Mouse (Mus musculus) liver, adult 2 months (tissue): Measurements from ENCODE around the gene Clip4. TPM values are rescaled to one million over a fixed set of nuclear protein-coding genes. Genes with fewer than 3 reads are reported as not detected.
A peak's percentile ranks its signal among the peaks of the same experiment; 100 is the strongest.

Experiments used
- DNase-seq: peaks from one replicate; pipeline ENCODE4 v3.0.0-alpha.2; 2011; ENCODE audit warnings: low read depth, low spot score; ENCODE audit errors: extremely low read depth
- H3K27ac ChIP-seq: fragments of 200-500 bp; replicated peaks from 2 replicates; pipeline ENCODE4 v1.5.1; 2012; ENCODE audit warnings: low read depth, mild to moderate bottlenecking, control low read depth, inconsistent platforms, low read length; ENCODE audit not compliant: insufficient read depth
- H3K27me3 ChIP-seq: fragments of 200-500 bp; 2 replicates; pipeline ENCODE4 v1.6.1; 2012; ENCODE audit warnings: mild to moderate bottlenecking, moderate library complexity, low read length, inconsistent platforms; ENCODE audit not compliant: control insufficient read depth, insufficient read depth
- H3K36me3 ChIP-seq: fragments of 200-500 bp; 2 replicates; pipeline ENCODE4 v1.6.1; 2012; ENCODE audit warnings: low read length, inconsistent platforms; ENCODE audit not compliant: control insufficient read depth, insufficient read depth
- H3K4me1 ChIP-seq: fragments of 200-500 bp; 2 replicates; pipeline ENCODE4 v1.6.1; 2011; ENCODE audit warnings: low read length; ENCODE audit not compliant: control insufficient read depth, insufficient read depth
- H3K4me3 ChIP-seq: fragments of 200-500 bp; 2 replicates; pipeline ENCODE4 v1.5.1; 2011; ENCODE audit warnings: low read depth, mild to moderate bottlenecking, control low read depth, low read length, moderate library complexity; ENCODE audit not compliant: insufficient read depth
- H3K79me2 ChIP-seq: fragments of 200-500 bp; 2 replicates; pipeline ENCODE4 v1.6.1; 2012; ENCODE audit warnings: inconsistent platforms, mild to moderate bottlenecking, low read length, moderate library complexity; ENCODE audit not compliant: control insufficient read depth, insufficient read depth
- H3K9ac ChIP-seq: fragments of 200-500 bp; 2 replicates; pipeline ENCODE4 v1.6.1; 2012; ENCODE audit warnings: low read depth, mild to moderate bottlenecking, control low read depth, inconsistent platforms, low read length
- CTCF ChIP-seq: fragments of 200-500 bp; IDR thresholded peaks from 2 replicates; pipeline ENCODE4 v1.5.1; 2011; ENCODE audit warnings: low read depth, low read length, control low read depth
- POLR2A ChIP-seq: fragments of 200-500 bp; IDR thresholded peaks from 2 replicates; pipeline ENCODE4 v1.6.1; 2011; ENCODE audit warnings: low read length, control low read depth; ENCODE audit not compliant: insufficient read depth; ENCODE audit errors: extremely low read depth
- WGBS: fragments of 180-500 bp; shearing (Covaris S2); methylation state at CpG from one replicate; pipeline ENCODE4 v1.1.7; 2018; 5-methylcytosine and 5-hydroxymethylcytosine counted together
- polyA plus RNA-seq: library from polyadenylated mRNA; depleted of rRNA; stranded (reverse); fragments of >200 nt; gene quantifications from 2 replicates; pipeline ENCODE4 v1.2.3, GENCODE M21; 2012
- total RNA-seq: library from RNA; depleted of rRNA; stranded (reverse); fragments of >200 nt; gene quantifications from 2 replicates; pipeline ENCODE4 v1.2.3, GENCODE M21; 2014

Clip4 gene
- total and polyA plus RNA-seq, 2 experiments, result 0.28 to 0.31 TPM

DNA sequence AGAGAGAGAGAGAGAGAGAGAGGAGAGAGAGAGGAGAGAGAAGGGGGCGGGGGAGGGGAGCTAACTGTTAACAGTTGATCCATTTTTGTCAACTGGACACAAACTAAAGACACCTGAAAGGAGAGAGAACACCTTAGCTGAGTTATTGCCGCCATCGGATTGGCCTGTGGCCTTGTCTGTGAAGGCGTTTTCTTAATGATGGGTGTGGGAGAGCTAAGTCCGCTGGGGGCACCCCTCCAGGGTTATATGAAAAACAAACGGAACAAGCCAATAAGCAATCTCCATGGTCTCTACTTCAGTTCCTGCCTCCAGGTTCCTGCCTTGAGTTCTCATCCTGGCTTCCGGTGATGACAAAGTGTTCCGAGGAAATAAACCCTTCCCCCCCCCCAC is 102.0 kb downstream of the Clip4 start:
- 85% methylated on average over 8 of the region's 8 CpGs for WGBS
- no peaks in the 10 kb centered on the region for H3K79me2 ChIP-seq
- no peak for DNase-seq

DNA sequence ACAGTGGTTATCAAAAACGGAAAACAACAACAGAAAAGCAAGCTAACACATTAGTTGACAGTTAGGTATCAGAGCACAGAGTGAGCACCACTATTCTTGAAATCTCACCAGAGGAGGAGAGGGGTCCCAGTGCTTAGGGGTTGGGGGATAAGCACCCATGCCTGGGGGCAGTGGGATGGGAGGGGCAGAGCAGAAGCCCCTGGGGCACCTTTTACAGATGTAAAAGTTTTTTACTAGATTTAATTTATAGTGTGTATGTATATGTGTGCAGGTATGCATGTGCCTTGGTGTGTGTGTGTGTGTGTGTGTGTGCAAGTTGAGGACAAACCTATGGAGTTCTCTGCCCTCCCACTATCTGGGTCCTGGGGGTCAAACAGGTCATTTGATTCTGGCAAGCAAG is 102.4 kb downstream of the Clip4 start:
- H3K27me3 ChIP-seq, result peaks cover 8% of the 10 kb centered on the region
- no peaks in the 10 kb centered on the region for H3K79me2 ChIP-seq
- WGBS, result 59% methylated on average over 1 of the region's 1 CpGs
- H3K36me3 ChIP-seq, result no peaks in the 10 kb centered on the region
- no peaks in the 10 kb centered on the region for H3K4me1 ChIP-seq
- H3K9ac ChIP-seq, result no peak overlapping the region
- no peak for DNase-seq
- no peak overlapping the region for H3K27ac ChIP-seq
- H3K4me3 ChIP-seq, result no peak overlapping the region
- no peak for TF ChIP-seq CTCF
- no peak for TF ChIP-seq POLR2A

More for the DNA sequence above, 102.0 kb downstream of the Clip4 start:
- Histone ChIP-seq H3K4me1 (no peaks in the 10 kb centered on the region), H3K9ac (no peak overlapping the region), H3K4me3 (no peak overlapping the region), H3K27me3 (peaks cover 8% of the 10 kb centered on the region), H3K36me3 (no peaks in the 10 kb centered on the region), H3K27ac (no peak overlapping the region)
- TF ChIP-seq CTCF (no peak), POLR2A (no peak)

DNA sequence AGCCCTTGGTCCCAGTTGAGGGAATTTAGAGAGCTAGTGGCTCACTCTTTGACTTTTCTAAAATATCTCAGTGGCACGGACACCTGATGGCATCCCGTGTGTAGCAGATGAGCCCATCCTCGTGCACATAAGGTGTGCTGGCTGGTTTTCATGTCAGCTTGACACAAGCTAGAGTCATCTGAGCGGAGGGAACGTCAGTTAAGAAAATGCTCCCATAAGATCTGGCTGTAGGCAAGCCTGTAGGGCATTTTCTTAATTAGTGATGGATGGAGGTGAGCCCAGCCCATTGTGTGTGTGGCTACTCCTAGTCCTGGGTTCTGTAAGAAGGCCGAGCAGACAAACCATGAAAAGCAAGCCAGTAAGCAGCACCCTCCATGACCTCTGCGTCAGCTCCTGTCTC is 103.7 kb downstream of the Clip4 start:
- no peaks in the 10 kb centered on the region for H3K79me2 ChIP-seq
- DNase-seq, result no peak
- peaks cover 8% of the 10 kb centered on the region for H3K27me3 ChIP-seq
- no peak for TF ChIP-seq POLR2A
- no peak for TF ChIP-seq CTCF
- no peaks in the 10 kb centered on the region for H3K36me3 ChIP-seq
- 88% methylated on average over 7 of the region's 7 CpGs for WGBS
- no peaks in the 10 kb centered on the region for H3K4me1 ChIP-seq
- no peak overlapping the region for H3K9ac ChIP-seq
- H3K27ac ChIP-seq, result no peak overlapping the region
- no peak overlapping the region for H3K4me3 ChIP-seq

DNA sequence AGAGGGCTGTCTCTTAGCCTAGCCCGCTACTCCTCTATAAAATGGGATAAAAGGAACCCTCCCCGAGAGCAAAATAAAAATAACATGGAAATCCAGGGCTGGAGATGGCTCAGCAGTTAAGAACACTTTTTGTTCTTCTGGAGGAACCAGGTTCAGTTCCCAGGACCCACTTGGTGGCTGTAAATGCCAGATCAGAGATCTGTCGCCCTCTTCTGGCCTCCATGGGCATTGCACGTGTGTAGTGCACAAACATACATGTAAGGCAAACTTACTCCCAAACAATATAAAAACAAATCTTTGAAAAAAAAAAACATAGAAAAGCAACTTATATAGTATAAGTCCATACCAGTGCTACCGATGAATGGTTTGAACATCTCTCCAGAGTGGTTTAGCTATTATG is 104.7 kb downstream of the Clip4 start:
- Histone ChIP-seq H3K4me1 (no peaks in the 10 kb centered on the region), H3K4me3 (no peak overlapping the region), H3K9ac (no peak overlapping the region), H3K27ac (no peak overlapping the region), H3K36me3 (no peaks in the 10 kb centered on the region), H3K79me2 (no peaks in the 10 kb centered on the region), H3K27me3 (peaks cover 8% of the 10 kb centered on the region)
- WGBS, result 64% methylated on average over 5 of the region's 5 CpGs
- peak; percentile 29 for DNase-seq
- TF ChIP-seq CTCF, result peak; percentile 73
- TF ChIP-seq POLR2A, result no peak

DNA sequence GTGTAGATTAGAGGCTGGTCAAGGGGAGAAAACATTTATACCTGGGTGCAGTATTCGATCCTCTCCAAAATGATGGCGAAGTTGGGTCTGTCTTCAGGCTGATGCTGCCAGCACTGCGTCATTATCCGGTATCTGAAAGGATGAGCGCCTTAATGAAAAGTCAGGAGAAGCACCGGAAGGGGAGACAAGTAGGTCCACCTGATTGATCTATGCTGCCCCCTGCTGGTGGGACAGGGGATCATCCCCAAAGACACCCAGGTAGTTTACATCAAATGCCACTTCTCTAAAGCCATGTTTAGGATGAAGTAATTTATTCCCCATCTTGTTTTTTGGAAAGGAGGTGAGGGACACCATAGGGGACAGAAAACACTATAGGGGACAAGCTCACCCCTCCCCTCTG is 105.8 kb downstream of the Clip4 start:
- H3K9ac ChIP-seq, result no peak overlapping the region
- H3K4me3 ChIP-seq, result no peak overlapping the region
- peaks cover 8% of the 10 kb centered on the region for H3K27me3 ChIP-seq
- peak; percentile 33 for DNase-seq
- H3K36me3 ChIP-seq, result no peaks in the 10 kb centered on the region
- 27% methylated on average over 6 of the region's 6 CpGs for WGBS
- H3K79me2 ChIP-seq, result no peaks in the 10 kb centered on the region
- H3K4me1 ChIP-seq, result no peaks in the 10 kb centered on the region
- TF ChIP-seq CTCF (peak; percentile 81), POLR2A (no peak)
- H3K27ac ChIP-seq, result no peak overlapping the region

DNA sequence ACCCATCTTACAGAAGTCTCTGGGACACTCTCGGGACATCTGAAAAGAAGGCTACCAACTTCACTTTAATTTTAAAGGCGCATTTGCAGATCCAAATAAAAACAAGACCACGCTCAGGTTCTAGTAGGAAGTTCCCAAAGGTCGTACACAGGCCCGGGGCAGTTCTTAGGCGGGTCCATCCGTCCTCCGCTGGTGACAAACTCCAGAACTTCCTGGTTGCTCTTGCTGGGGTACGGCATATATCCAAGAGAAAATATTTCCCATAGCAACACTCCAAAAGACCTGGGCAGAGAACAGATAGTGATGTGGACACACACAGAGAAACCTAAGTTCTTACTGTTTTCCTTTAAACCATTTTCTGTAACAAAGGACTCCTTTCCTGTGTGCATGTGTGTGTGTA is 106.5 kb downstream of the Clip4 start:
- no peaks in the 10 kb centered on the region for H3K79me2 ChIP-seq
- no peaks in the 10 kb centered on the region for H3K36me3 ChIP-seq
- peaks cover 2% of the 10 kb centered on the region; the same call in 1 of the 2 replicates for H3K27me3 ChIP-seq
- H3K4me1 ChIP-seq, result no peaks in the 10 kb centered on the region
- H3K4me3 ChIP-seq, result no peak overlapping the region
- no peak for DNase-seq
- H3K9ac ChIP-seq, result no peak overlapping the region
- H3K27ac ChIP-seq, result no peak overlapping the region
- 77% methylated on average over 9 of the region's 9 CpGs for whole genome bisulfite sequencing
- TF ChIP-seq POLR2A, result no peak
- TF ChIP-seq CTCF, result no peak
